Mouse (Mus musculus) myocyte (in vitro differentiated cells): Measurements from ENCODE around the gene Stk16. TPM values are rescaled to one million over a fixed set of nuclear protein-coding genes. Genes with fewer than 3 reads are reported as not detected.

ENCODE experiments used
- H3K27me3 ChIP-seq: one replicate; pipeline ENCODE4 v1.6.1; 2011; ENCODE audit not compliant: control insufficient read depth, insufficient read depth, insufficient read length
- H3K36me3 ChIP-seq: one replicate; pipeline ENCODE4 v1.6.1; 2011; ENCODE audit not compliant: control insufficient read depth, insufficient read depth
- H3K4me2 ChIP-seq: one replicate; pipeline ENCODE4 v1.6.1; 2011; ENCODE audit warnings: low read depth, control low read depth
- H3K4me3 ChIP-seq: one replicate; pipeline ENCODE4 v1.5.1; 2011; ENCODE audit warnings: mild to moderate bottlenecking, control low read depth, moderate library complexity
- H3K79me2 ChIP-seq: one replicate; pipeline ENCODE4 v1.6.1; 2011; ENCODE audit not compliant: control insufficient read depth, insufficient read depth
- H3ac ChIP-seq: one replicate; pipeline ENCODE4 v1.6.1; 2011; ENCODE audit not compliant: control insufficient read depth, insufficient read length
- CEBPB ChIP-seq: IDR thresholded peaks from 2 replicates; pipeline ENCODE4 v1.6.1; 2011; ENCODE audit warnings: mild to moderate bottlenecking, moderate library complexity; ENCODE audit not compliant: poor library complexity, insufficient read depth, severe bottlenecking
- E2F4 ChIP-seq: IDR thresholded peaks from one replicate; pipeline ENCODE4 v1.6.1; 2011; ENCODE audit warnings: mild to moderate bottlenecking, control low read depth, moderate library complexity; ENCODE audit not compliant: insufficient read depth
- MAX ChIP-seq: IDR thresholded peaks from one replicate; pipeline ENCODE4 v1.6.1; 2011; ENCODE audit warnings: low read depth, mild to moderate bottlenecking, control low read depth
- MYOD1 ChIP-seq, 3 experiments: IDR thresholded peaks; one replicate each; pipeline ENCODE4 v1.6.1; 2011; ENCODE audit warnings: control low read depth in 2 of 3, low read depth in 2 of 3, mild to moderate bottlenecking in 2 of 3, moderate library complexity in 1 of 3; ENCODE audit not compliant: insufficient read length in 2 of 3, control insufficient read depth in 1 of 3
- MYOG ChIP-seq, 3 experiments: IDR thresholded peaks; one replicate each; pipeline ENCODE4 v1.6.1; 2011; ENCODE audit warnings: control low read depth in 2 of 3, low read depth in 2 of 3, mild to moderate bottlenecking in 2 of 3; ENCODE audit not compliant: insufficient read length in 2 of 3, control insufficient read depth in 1 of 3, insufficient read depth in 1 of 3
- POLR2A ChIP-seq: IDR thresholded peaks from one replicate; pipeline ENCODE4 v1.6.1; 2011; ENCODE audit warnings: low read depth, mild to moderate bottlenecking, control low read depth, moderate library complexity; ENCODE audit not compliant: insufficient read length
- POLR2AphosphoS2 ChIP-seq: IDR thresholded peaks from one replicate; pipeline ENCODE4 v1.6.1; 2011; ENCODE audit warnings: low read depth, control low read depth; ENCODE audit not compliant: insufficient read length
- REST ChIP-seq: IDR thresholded peaks from one replicate; pipeline ENCODE4 v1.6.1; 2011; ENCODE audit warnings: mild to moderate bottlenecking, control low read depth, moderate library complexity; ENCODE audit not compliant: insufficient read depth, insufficient read length
- SRF ChIP-seq: IDR thresholded peaks from one replicate; pipeline ENCODE4 v1.6.1; 2011; ENCODE audit warnings: low read depth; ENCODE audit not compliant: control insufficient read depth, insufficient read length
- TCF12 ChIP-seq: IDR thresholded peaks from one replicate; pipeline ENCODE4 v1.6.1; 2011; ENCODE audit warnings: mild to moderate bottlenecking, control low read depth; ENCODE audit not compliant: poor library complexity, insufficient read depth, severe bottlenecking
- TCF3 ChIP-seq: IDR thresholded peaks from one replicate; pipeline ENCODE4 v1.6.1; 2011; ENCODE audit warnings: low read depth, control low read depth; ENCODE audit not compliant: insufficient read length
- USF1 ChIP-seq: IDR thresholded peaks from one replicate; pipeline ENCODE4 v1.6.1; 2011; ENCODE audit warnings: low read depth, mild to moderate bottlenecking, control low read depth, moderate library complexity
- polyA plus RNA-seq: library from polyadenylated mRNA; unstranded; fragments of >200 nt; fragmentation: generic; extraction: Trizol; gene quantifications from one replicate; pipeline ENCODE4 v1.2.1, GENCODE M21; 2012; ENCODE audit warnings: missing spikeins

Stk16 gene
- polyA plus RNA-seq, 1 experiment: 86.4 TPM

- TF ChIP-seq E2F4 (peak; percentile 90), USF1 (peak; percentile 93), MAX (no peak), CEBPB (no peak), POLR2AphosphoS2 (peak; percentile 97), SRF (no peak), POLR2A (peak; percentile 99), MYOG (IDR thresholded peaks at IDR 0.05; ENCODE audit: control insufficient read depth in 1 of 3, insufficient read depth in 1 of 3, insufficient read length in 2 of 3, low read depth in 2 of 3) (peak in 2 of 3 experiments; percentile 36 to 52), REST (peak; percentile 51), MYOD1 (IDR thresholded peaks at IDR 0.05; ENCODE audit: control insufficient read depth in 1 of 3, insufficient read length in 2 of 3, low read depth in 2 of 3) (peak in 2 of 3 experiments; percentile 36 to 60)
- H3K27me3 ChIP-seq: no peaks in the 10 kb centered on the region
- H3K4me2 ChIP-seq: peak within 1 kb of the TSS; percentile 80
- peak within 1 kb of the TSS; percentile 45 for H3ac ChIP-seq
- peak within 1 kb of the TSS; percentile 42 for H3K4me3 ChIP-seq
- peaks cover 4% of the 10 kb centered on the region for H3K36me3 ChIP-seq
- no peaks in the 10 kb centered on the region for H3K79me2 ChIP-seq
These were observed 30.5 kb upstream of the Stk16 start, which contains the start of gene Abcb6 for GRCm38 (mm10) chr1:75180105-75180590. Gene Abcb6, minus strand, starts transcription at chr1:75180392.

DNA sequence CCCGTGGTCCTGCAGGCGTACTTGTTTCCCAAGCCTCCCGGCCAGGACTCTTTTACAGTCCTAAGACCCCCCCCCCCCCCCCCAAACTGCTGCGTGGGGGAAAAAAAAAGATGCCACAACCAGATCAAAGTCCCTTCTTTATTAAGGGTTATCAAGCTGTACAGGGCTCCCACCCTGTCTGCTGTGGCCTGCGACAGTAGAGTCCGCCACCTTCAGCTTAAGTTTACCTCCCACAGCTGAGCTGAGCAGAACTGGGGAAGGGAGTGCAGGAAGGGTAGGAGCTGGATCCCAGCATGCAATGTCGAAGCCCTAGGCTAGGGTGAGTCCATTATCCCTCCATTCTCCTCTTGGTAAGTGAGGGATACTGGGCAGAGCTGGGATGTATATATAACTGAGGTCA, 29.9 kb upstream of the Stk16 start:
- Histone ChIP-seq H3K4me2 (peak overlapping the region; percentile 80), H3K36me3 (peaks cover 4% of the 10 kb centered on the region), H3ac (peak overlapping the region; percentile 45), H3K79me2 (no peaks in the 10 kb centered on the region), H3K4me3 (peak overlapping the region; percentile 42), H3K27me3 (no peaks in the 10 kb centered on the region)
- TF ChIP-seq USF1: no peak

- Histone ChIP-seq H3K79me2 (no peaks in the 10 kb centered on the region), H3K27me3 (no peaks in the 10 kb centered on the region), H3K4me3 (no peak overlapping the region), H3ac (no peak overlapping the region), H3K4me2 (no peak overlapping the region), H3K36me3 (peaks cover 4% of the 10 kb centered on the region)
- TF ChIP-seq SRF (no peak), MYOG (IDR thresholded peaks at IDR 0.05; ENCODE audit: control insufficient read depth in 1 of 3, insufficient read depth in 1 of 3, insufficient read length in 2 of 3, low read depth in 2 of 3) (no peak), TCF3 (no peak), MAX (no peak), USF1 (no peak), REST (no peak), MYOD1 (IDR thresholded peaks at IDR 0.05; ENCODE audit: control insufficient read depth in 1 of 3, insufficient read length in 2 of 3, low read depth in 2 of 3) (no peak), TCF12 (no peak), POLR2A (no peak), E2F4 (no peak), CEBPB (no peak), POLR2AphosphoS2 (no peak)
These were observed 29.2 kb upstream of the Stk16 start for GRCm38 (mm10) chr1:75181377-75181870.

DNA sequence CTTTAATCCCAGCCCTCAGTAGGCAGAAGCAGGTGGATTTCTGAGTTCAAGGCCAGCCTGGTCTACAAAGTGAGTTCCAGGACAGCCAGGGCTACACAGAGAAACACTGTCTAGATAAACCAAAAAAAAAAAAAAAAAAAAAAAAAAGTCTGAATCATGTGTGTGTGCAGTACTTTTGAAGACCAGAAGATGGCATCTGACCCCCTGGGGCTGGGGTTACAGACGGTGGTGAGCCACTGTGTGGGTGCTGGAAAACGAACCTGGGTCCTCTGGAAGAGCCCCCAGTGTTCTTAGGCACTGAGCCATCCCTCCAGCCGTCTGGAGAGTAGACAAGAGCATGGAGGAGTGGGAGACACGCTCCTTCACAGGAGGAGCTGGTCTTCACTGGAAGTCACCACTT, 28.5 kb upstream of the Stk16 start:
- H3K4me2 ChIP-seq: no peak overlapping the region
- H3ac ChIP-seq: no peak overlapping the region
- TF ChIP-seq TCF12 (no peak), POLR2A (no peak), MYOG (IDR thresholded peaks at IDR 0.05; ENCODE audit: control insufficient read depth in 1 of 3, insufficient read depth in 1 of 3, insufficient read length in 2 of 3, low read depth in 2 of 3) (no peak), MAX (no peak), E2F4 (no peak), MYOD1 (IDR thresholded peaks at IDR 0.05; ENCODE audit: control insufficient read depth in 1 of 3, insufficient read length in 2 of 3, low read depth in 2 of 3) (no peak), TCF3 (no peak)
- H3K27me3 ChIP-seq: no peaks in the 10 kb centered on the region
- H3K4me3 ChIP-seq: no peak overlapping the region
- peaks cover 6% of the 10 kb centered on the region for H3K36me3 ChIP-seq
- no peaks in the 10 kb centered on the region for H3K79me2 ChIP-seq

GRCm38 (mm10) chr1:75185495-75185894, 25.1 kb upstream of the Stk16 start:
- H3K79me2 ChIP-seq: no peaks in the 10 kb centered on the region
- TF ChIP-seq POLR2A: no peak
- no peak for TF ChIP-seq MAX
- no peak for TF ChIP-seq TCF3
- TF ChIP-seq MYOD1 (IDR thresholded peaks at IDR 0.05; ENCODE audit: control insufficient read depth in 1 of 3, insufficient read length in 2 of 3, low read depth in 2 of 3): no peak
- TF ChIP-seq SRF: no peak
- TF ChIP-seq MYOG (IDR thresholded peaks at IDR 0.05; ENCODE audit: control insufficient read depth in 1 of 3, insufficient read depth in 1 of 3, insufficient read length in 2 of 3, low read depth in 2 of 3): no peak
- no peak for TF ChIP-seq POLR2AphosphoS2
- TF ChIP-seq TCF12: no peak
- no peak for TF ChIP-seq REST
- no peak for TF ChIP-seq CEBPB
- TF ChIP-seq E2F4: no peak
- no peak for TF ChIP-seq USF1
- no peaks in the 10 kb centered on the region for H3K27me3 ChIP-seq
- H3K36me3 ChIP-seq: peaks cover 7% of the 10 kb centered on the region
- no peak overlapping the region for H3ac ChIP-seq
- H3K4me3 ChIP-seq: no peak overlapping the region
- H3K4me2 ChIP-seq: no peak overlapping the region
